Mouse (Mus musculus): ENCODE data around the gene Trp53tg5.

The Trp53tg5 gene

GRCm38 (mm10) chr2:164442315-164443050 lies 31.0 kb downstream of the Trp53tg5 start:
- Histone ChIP-seq H3K9me3 (ENCODE audit: low read length) (no peaks in the 10 kb centered on the region), H3K36me3 (ENCODE audit: insufficient read depth, low read length) (peaks cover 5% of the 10 kb centered on the region; the same call in 1 of the 2 replicates), H3K4me1 (replicated peaks; ENCODE audit: low read depth, low read length) (peaks cover 75% of the 10 kb centered on the region), H3K27me3 (ENCODE audit: insufficient read depth, low read length) (peaks cover 56% of the 10 kb centered on the region), H3K4me3 (replicated peaks; ENCODE audit: low read length) (peak overlapping the region; percentile 92)
- TF ChIP-seq NANOG (IDR thresholded peaks at IDR 0.05; ENCODE audit: borderline replicate concordance, low read length) (no peak), POU5F1 (IDR thresholded peaks at IDR 0.05; ENCODE audit: borderline replicate concordance, low read length) (no peak), CTCF (conservative IDR thresholded peaks at IDR 0.05; ENCODE audit: low read length) (no peak)

DNA sequence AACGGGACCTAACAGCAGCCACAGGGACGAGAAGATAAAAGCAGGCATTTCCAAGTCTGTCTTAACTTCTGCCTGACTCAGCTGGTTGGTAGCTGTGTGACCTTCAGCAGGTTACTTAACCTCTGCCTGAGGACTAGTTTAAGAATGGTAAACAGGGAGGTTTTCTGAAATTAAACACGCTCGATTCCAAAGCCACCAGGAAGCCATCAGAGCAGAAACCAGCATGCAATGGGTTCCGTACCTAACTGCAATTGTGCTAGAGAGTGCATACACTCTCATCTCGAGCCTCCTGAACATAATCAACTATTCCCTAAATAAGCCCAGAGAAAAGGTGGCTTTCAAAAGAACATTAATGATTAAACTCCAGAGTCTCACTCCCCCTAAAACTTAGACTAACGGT lies 31.8 kb downstream of the Trp53tg5 start:
- Histone ChIP-seq H3K4me3 (replicated peaks; ENCODE audit: low read length) (peak overlapping the region; percentile 92), H3K36me3 (ENCODE audit: insufficient read depth, low read length) (peaks cover 5% of the 10 kb centered on the region; the same call in 1 of the 2 replicates), H3K9me3 (ENCODE audit: low read length) (no peaks in the 10 kb centered on the region), H3K27me3 (ENCODE audit: insufficient read depth, low read length) (peaks cover 62% of the 10 kb centered on the region), H3K4me1 (replicated peaks; ENCODE audit: low read depth, low read length) (peaks cover 82% of the 10 kb centered on the region)
- TF ChIP-seq POU5F1 (IDR thresholded peaks at IDR 0.05; ENCODE audit: borderline replicate concordance, low read length): no peak
- TF ChIP-seq CTCF (conservative IDR thresholded peaks at IDR 0.05; ENCODE audit: low read length): no peak
- no peak for TF ChIP-seq NANOG (IDR thresholded peaks at IDR 0.05; ENCODE audit: borderline replicate concordance, low read length)

- TF ChIP-seq CTCF (conservative IDR thresholded peaks at IDR 0.05; ENCODE audit: low read length) (no peak), NANOG (IDR thresholded peaks at IDR 0.05; ENCODE audit: borderline replicate concordance, low read length) (no peak), POU5F1 (IDR thresholded peaks at IDR 0.05; ENCODE audit: borderline replicate concordance, low read length) (no peak)
- Histone ChIP-seq H3K4me1 (replicated peaks; ENCODE audit: low read depth, low read length) (peaks cover 88% of the 10 kb centered on the region), H3K4me3 (replicated peaks; ENCODE audit: low read length) (peak overlapping the region; percentile 92), H3K27me3 (ENCODE audit: insufficient read depth, low read length) (peaks cover 67% of the 10 kb centered on the region), H3K9me3 (ENCODE audit: low read length) (no peaks in the 10 kb centered on the region), H3K36me3 (ENCODE audit: insufficient read depth, low read length) (peaks cover 5% of the 10 kb centered on the region; the same call in 1 of the 2 replicates)
Observed at GRCm38 (mm10) chr2:164441155-164441554, 32.4 kb downstream of the Trp53tg5 start.

DNA sequence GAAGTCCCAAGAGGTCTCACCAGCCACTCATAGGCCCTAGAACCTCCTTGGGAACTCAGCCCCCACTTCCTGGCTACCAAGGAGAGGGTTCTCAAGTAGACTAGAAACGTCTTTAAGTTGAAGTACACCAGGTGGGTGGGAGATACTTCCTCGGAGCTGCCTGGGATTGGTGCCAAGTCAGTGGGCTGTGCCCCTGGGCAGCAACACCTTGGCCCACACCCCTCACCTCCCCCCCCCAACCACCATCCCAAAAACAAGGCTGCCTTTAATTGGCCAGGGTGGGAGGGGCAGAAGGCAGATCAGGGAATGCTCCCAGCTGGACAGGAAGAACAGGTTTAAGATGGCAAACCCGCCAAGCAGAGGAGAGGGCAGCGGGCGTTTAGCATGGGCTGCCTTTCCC lies 33.2 kb downstream of the Trp53tg5 start:
- no peaks in the 10 kb centered on the region for H3K9me3 ChIP-seq (ENCODE audit: low read length)
- peaks cover 92% of the 10 kb centered on the region for H3K4me1 ChIP-seq (replicated peaks; ENCODE audit: low read depth, low read length)
- TF ChIP-seq NANOG (IDR thresholded peaks at IDR 0.05; ENCODE audit: borderline replicate concordance, low read length) (no peak), CTCF (conservative IDR thresholded peaks at IDR 0.05; ENCODE audit: low read length) (no peak), POU5F1 (IDR thresholded peaks at IDR 0.05; ENCODE audit: borderline replicate concordance, low read length) (no peak)
- peaks cover 5% of the 10 kb centered on the region; the same call in 1 of the 2 replicates for H3K36me3 ChIP-seq (ENCODE audit: insufficient read depth, low read length)
- peaks cover 75% of the 10 kb centered on the region for H3K27me3 ChIP-seq (ENCODE audit: insufficient read depth, low read length)
- no peak overlapping the region for H3K4me3 ChIP-seq (replicated peaks; ENCODE audit: low read length)

- H3K4me1 ChIP-seq (replicated peaks; ENCODE audit: low read depth, low read length): peaks cover 92% of the 10 kb centered on the region
- no peak overlapping the region for H3K4me3 ChIP-seq (replicated peaks; ENCODE audit: low read length)
- H3K36me3 ChIP-seq (ENCODE audit: insufficient read depth, low read length): peaks cover 5% of the 10 kb centered on the region; the same call in 1 of the 2 replicates
- no peaks in the 10 kb centered on the region for H3K9me3 ChIP-seq (ENCODE audit: low read length)
- peaks cover 83% of the 10 kb centered on the region for H3K27me3 ChIP-seq (ENCODE audit: insufficient read depth, low read length)
- TF ChIP-seq NANOG (IDR thresholded peaks at IDR 0.05; ENCODE audit: borderline replicate concordance, low read length) (no peak), CTCF (conservative IDR thresholded peaks at IDR 0.05; ENCODE audit: low read length) (no peak), POU5F1 (IDR thresholded peaks at IDR 0.05; ENCODE audit: borderline replicate concordance, low read length) (no peak)
Observed at GRCm38 (mm10) chr2:164439001-164439421, 34.5 kb downstream of the Trp53tg5 start.

- H3K27me3 ChIP-seq (ENCODE audit: insufficient read depth, low read length): peaks cover 86% of the 10 kb centered on the region
- H3K4me1 ChIP-seq (replicated peaks; ENCODE audit: low read depth, low read length): peaks cover 92% of the 10 kb centered on the region
- no peaks in the 10 kb centered on the region for H3K9me3 ChIP-seq (ENCODE audit: low read length)
- H3K4me3 ChIP-seq (replicated peaks; ENCODE audit: low read length): no peak overlapping the region
- peaks cover 5% of the 10 kb centered on the region; the same call in 1 of the 2 replicates for H3K36me3 ChIP-seq (ENCODE audit: insufficient read depth, low read length)
- TF ChIP-seq NANOG (IDR thresholded peaks at IDR 0.05; ENCODE audit: borderline replicate concordance, low read length): no peak
- no peak for TF ChIP-seq CTCF (conservative IDR thresholded peaks at IDR 0.05; ENCODE audit: low read length)
- no peak for TF ChIP-seq POU5F1 (IDR thresholded peaks at IDR 0.05; ENCODE audit: borderline replicate concordance, low read length)
Observed at GRCm38 (mm10) chr2:164438257-164438656, 35.3 kb downstream of the Trp53tg5 start.

GRCm38 (mm10) chr2:164437710-164438109 lies 35.8 kb downstream of the Trp53tg5 start:
- TF ChIP-seq CTCF (conservative IDR thresholded peaks at IDR 0.05; ENCODE audit: low read length) (no peak), NANOG (IDR thresholded peaks at IDR 0.05; ENCODE audit: borderline replicate concordance, low read length) (no peak), POU5F1 (IDR thresholded peaks at IDR 0.05; ENCODE audit: borderline replicate concordance, low read length) (no peak)
- Histone ChIP-seq H3K4me1 (replicated peaks; ENCODE audit: low read depth, low read length) (peaks cover 95% of the 10 kb centered on the region), H3K9me3 (ENCODE audit: low read length) (no peaks in the 10 kb centered on the region), H3K4me3 (replicated peaks; ENCODE audit: low read length) (no peak overlapping the region), H3K27me3 (ENCODE audit: insufficient read depth, low read length) (peaks cover 90% of the 10 kb centered on the region), H3K36me3 (ENCODE audit: insufficient read depth, low read length) (peaks cover 5% of the 10 kb centered on the region; the same call in 1 of the 2 replicates)

- H3K27me3 ChIP-seq (ENCODE audit: insufficient read depth, low read length): peaks cover 90% of the 10 kb centered on the region
- no peak for TF ChIP-seq NANOG (IDR thresholded peaks at IDR 0.05; ENCODE audit: borderline replicate concordance, low read length)
- TF ChIP-seq CTCF (conservative IDR thresholded peaks at IDR 0.05; ENCODE audit: low read length): no peak
- no peak for TF ChIP-seq POU5F1 (IDR thresholded peaks at IDR 0.05; ENCODE audit: borderline replicate concordance, low read length)
- no peaks in the 10 kb centered on the region for H3K9me3 ChIP-seq (ENCODE audit: low read length)
- peaks cover 5% of the 10 kb centered on the region; the same call in 1 of the 2 replicates for H3K36me3 ChIP-seq (ENCODE audit: insufficient read depth, low read length)
- H3K4me3 ChIP-seq (replicated peaks; ENCODE audit: low read length): peak overlapping the region; percentile 27
- H3K4me1 ChIP-seq (replicated peaks; ENCODE audit: low read depth, low read length): peaks cover 95% of the 10 kb centered on the region
Observed at GRCm38 (mm10) chr2:164436961-164437360, 36.6 kb downstream of the Trp53tg5 start.

All from E14TG2a.4 (cell line).